Mouse (Mus musculus): ENCODE measurements around the gene Morn1.

DNA sequence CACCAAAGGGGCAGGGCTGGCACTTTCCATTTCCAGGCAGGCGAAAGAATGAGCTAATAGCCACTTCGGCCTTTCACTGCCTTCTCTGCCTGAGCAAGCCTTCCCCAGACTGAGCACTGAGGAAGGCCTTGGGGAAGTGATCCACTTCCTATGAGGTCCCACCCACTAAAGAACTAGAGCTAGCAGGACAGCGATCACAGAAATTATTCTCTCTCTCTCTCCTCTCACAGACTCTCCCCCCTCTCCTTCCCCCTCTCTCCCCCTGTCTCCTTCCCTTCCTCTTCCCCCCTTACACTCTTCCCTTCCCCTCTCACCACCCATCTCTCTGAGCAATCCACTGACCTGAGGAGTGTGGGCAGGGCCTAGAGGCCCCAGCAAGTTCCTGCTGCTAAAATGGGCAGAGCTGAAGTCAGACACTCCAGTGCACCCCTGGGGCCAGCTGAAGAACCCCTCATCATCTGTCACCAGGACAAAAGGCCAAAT, 100.9 kb downstream of the Morn1 start:
- no peak for TF ChIP-seq EP300 (IDR thresholded peaks at IDR 0.05; ENCODE audit: low read depth)
- TF ChIP-seq CTCF (IDR thresholded peaks at IDR 0.05; ENCODE audit: low read depth): no peak
